Mouse (Mus musculus): ENCODE measurements around the gene Depp1.

DNA sequence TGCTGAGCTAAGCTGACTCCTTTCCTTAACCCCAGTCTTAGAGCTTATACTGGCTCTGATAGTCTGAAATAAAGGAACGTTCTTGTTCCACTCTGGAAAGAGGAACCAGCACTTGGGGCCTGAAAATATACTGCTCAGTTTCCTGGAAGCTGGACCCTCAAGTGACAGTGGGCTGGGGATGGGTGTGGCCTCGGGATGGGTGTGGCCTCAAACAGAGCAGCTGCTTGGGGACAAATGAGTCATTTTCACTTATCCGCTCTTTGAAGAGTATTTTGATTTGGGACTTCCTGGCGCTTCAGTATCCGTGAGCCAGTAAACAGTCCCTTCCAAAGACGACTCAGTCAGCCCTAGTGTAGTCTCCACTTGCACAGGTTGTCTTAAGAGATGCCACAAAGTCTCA, 31.9 kb downstream of the Depp1 start:
- TF ChIP-seq POLR2A (IDR thresholded peaks at IDR 0.05; ENCODE audit: extremely low read depth, insufficient read depth, low read length): no peak
- no peak for TF ChIP-seq CTCF (IDR thresholded peaks at IDR 0.05; ENCODE audit: low read depth, low read length)

Data from liver, adult 2 months (tissue).